Mouse (Mus musculus): ENCODE measurements around the gene A4gnt.

A4gnt gene

GRCm38 (mm10) chr9:99636776-99637175 lies 24.5 kb downstream of the A4gnt start:
- DNase-seq (ENCODE audit: low read depth, low spot score), result no peak

GRCm38 (mm10) chr9:99637227-99637626 lies 24.9 kb downstream of the A4gnt start:
- DNase-seq (ENCODE audit: low read depth, low spot score), result no peak

DNA sequence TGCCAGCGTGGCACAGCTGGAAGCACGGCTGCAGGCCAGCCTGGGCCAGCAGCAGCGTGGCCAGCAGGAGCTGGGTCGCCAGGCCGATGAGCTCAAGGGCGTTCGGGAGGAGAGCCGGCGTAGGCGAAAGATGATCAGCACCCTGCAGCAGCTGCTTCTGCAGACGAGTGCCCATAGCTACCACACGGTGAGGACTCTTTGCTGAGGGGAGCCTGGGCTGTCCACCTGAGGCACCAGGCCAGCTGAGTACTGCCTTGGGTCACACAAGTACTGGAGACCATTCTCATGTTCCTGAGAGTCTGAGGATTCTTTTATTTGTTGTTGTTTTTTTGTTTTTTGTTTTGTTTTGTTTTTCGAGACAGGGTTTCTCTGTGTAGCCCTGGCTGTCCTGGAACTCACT lies 25.4 kb downstream of the A4gnt start:
- DNase-seq (ENCODE audit: low read depth, low spot score), result no peak

DNA sequence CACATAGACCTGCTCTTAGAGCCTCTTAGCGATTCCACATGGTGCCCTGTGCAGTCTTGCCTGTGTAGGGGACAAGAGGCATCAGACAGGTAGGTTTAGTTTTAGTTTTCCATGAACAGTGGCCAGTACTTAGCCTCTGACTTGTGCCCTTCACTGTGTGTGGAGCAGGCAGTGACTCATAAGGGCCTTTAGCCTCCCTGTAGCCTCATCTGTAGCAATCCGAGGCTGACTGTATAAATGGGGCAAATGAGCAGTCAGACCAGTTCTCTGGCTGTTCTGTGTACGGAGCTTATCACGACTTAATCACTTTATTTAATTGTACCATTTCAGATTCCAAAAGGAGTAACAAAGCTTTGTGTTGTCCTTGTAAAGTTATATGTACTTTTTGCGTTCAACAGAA lies 27.7 kb downstream of the A4gnt start:
- no peak for DNase-seq (ENCODE audit: low read depth, low spot score)

GRCm38 (mm10) chr9:99645416-99645815 lies 33.1 kb downstream of the A4gnt start:
- DNase-seq (ENCODE audit: low read depth, low spot score), result no peak

- no peak for DNase-seq (ENCODE audit: low read depth, low spot score)
Measured at GRCm38 (mm10) chr9:99646102-99646501, 33.8 kb downstream of the A4gnt start.

DNA sequence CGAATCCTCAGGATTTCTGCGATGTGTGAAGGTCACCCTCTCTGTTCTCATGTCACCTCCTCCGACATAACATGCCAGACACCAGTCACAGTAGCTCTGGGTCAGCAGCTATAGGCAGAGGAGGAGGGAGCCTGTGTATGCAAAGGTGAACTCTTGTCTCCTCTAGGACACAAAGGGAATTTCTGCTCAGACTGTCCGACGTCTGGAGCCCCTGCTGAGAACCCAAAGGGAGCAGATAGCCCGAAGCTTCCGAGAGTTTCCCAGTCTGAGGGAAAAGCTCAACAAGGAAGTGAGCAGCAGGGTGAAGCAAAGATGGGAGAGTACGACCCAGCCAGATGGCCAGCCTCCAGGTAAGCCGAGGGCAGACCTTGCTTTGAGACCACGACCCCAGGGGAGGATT lies 48.5 kb downstream of the A4gnt start:
- DNase-seq (ENCODE audit: low read depth, low spot score), result no peak

DNA sequence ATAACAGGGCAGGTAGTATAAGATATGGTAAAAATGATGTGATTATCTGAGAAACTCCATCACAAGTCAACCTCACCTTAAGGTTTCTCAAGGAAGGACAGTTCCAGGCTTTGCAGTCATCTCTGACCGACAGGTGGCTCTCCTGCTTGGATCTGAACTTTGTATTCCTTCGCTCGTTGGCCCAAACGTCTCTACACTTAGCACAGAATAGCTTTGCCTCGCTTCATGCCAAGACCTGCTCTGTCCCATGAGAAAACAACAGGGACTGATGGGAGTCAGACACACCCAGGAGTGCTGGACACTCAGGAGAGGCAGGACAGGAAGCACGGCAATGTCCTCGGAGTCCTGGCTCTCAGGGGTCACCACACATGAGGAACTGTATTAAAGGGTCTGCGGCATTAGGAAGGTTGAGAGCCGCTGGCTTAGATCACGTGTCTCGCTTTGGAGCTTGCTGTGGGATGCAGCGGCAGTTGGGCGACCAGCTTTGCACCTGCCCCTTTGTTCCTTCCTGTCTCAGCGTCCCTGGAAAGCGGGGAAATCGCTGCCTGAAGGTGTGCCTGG lies 49.4 kb downstream of the A4gnt start:
- DNase-seq (ENCODE audit: low read depth, low spot score), result no peak

DNA sequence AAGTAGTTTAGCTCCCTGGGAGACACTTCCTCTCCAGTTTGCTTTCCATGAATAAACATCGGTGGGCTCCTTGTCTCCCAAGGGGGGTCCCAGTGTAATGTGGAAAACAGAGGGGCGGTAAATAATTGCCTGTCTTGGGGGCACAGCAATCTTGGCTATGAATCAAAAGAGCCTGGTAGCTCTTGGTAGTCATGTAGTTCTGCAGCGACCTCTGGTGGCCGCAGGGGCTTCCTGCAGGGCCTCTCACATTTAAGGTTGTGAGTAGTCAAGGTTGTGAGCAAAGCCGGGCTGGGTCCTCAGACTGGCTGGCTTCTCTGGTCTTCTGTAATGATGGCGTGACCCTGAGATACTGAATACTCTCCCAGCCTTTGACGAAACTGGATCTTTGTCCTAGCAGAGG lies 50.1 kb downstream of the A4gnt start:
- peak; percentile 63 for DNase-seq (ENCODE audit: low read depth, low spot score)

DNA sequence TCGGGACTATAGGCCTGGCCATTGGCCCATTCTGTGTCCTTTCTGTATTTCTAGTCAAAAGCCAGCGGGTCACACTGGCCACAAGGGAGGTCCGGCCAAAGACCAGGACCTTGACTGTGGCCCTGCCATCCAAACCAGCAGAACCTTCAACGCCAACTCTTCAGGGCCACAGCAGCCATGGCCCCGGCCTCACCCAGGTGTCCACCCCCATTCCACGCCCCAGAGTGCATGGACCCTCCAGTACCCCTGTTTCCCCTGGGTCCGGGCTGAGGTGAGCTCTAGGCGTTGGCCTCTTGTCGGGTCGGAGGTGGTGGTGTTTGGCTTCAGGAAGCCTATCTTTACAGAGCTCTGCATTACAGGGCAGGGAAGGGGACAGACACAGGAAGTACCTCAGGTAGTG lies 50.6 kb downstream of the A4gnt start:
- no peak for DNase-seq (ENCODE audit: low read depth, low spot score)

DNA sequence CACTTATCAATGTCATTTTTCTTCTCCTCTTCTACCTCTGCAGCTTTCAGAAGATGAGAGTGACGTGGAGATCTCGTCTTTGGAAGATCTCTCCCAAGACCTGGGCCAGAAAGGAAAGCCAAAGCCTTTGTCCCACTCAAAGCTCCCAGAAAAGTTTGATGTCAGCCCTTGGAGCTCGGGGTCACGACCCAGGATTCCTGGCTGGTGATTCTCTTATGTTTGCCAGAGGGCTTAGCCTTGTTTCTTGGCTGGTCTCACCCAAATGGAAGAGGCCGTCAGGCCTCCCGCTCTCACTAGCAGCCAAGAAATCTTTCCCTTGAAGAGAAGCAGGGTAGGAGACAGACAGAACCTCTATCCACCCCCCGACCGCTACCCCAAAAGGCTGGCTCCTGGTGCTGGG lies 55.3 kb downstream of the A4gnt start:
- DNase-seq (ENCODE audit: low read depth, low spot score), result no peak

DNA sequence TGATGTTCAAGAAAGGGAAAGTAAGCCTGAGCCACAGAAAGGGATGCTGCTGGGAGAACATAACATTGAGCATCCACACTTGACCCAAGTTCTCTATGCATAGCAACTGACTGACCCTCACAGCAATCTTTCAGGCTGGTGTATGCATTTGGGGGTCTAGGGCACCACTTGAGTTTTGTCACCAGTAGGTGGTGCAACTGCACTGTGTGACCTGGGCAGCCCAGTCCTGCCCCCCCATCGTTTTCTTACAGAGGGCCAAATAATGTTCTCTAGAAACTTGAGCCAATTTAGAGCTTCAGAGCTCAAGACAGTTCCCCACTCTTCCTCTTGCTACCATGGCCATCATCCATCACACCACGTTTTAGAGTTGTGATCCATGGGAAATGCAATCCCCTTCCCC lies 59.3 kb downstream of the A4gnt start:
- DNase-seq (ENCODE audit: low read depth, low spot score), result no peak
